Mouse (Mus musculus) liver, embryonic 15.5 days (tissue): ENCODE results near the gene Pdlim7. TPM values are rescaled to one million over a fixed set of nuclear protein-coding genes. Genes with fewer than 3 reads are reported as not detected.

Source experiments
- ATAC-seq: fragments of 200-750 bp; cut with Nextera tagmentation; 2 replicates; pipeline ENCODE4 v1.8.0; 2017; ENCODE audit warnings: moderate number of reproducible peaks, mild to moderate bottlenecking, moderate library complexity; ENCODE audit not compliant: insufficient read depth
- H3K27ac ChIP-seq: fragments of 300-500 bp; sonication (generic); replicated peaks from 2 replicates; pipeline ENCODE4 v1.5.1; 2015; ENCODE audit warnings: mild to moderate bottlenecking, inconsistent platforms
- H3K27me3 ChIP-seq: fragments of 300-500 bp; sonication (generic); 2 replicates; pipeline ENCODE4 v1.6.1; 2015; ENCODE audit warnings: mild to moderate bottlenecking, inconsistent platforms
- H3K36me3 ChIP-seq: fragments of 300-500 bp; sonication (generic); replicated peaks from 2 replicates; pipeline ENCODE4 v1.6.1; 2015; ENCODE audit warnings: moderate library complexity, mild to moderate bottlenecking, inconsistent platforms
- H3K4me1 ChIP-seq: fragments of 300-500 bp; sonication (generic); replicated peaks from 2 replicates; pipeline ENCODE4 v1.6.1; 2015; ENCODE audit warnings: inconsistent platforms
- H3K4me2 ChIP-seq: fragments of 300-500 bp; sonication (generic); 2 replicates; pipeline ENCODE4 v1.6.1; 2015; ENCODE audit warnings: moderate library complexity, mild to moderate bottlenecking, inconsistent platforms
- H3K4me3 ChIP-seq: fragments of 300-500 bp; sonication (generic); replicated peaks from 2 replicates; pipeline ENCODE4 v1.5.1; 2015; ENCODE audit warnings: mild to moderate bottlenecking, inconsistent platforms
- H3K9ac ChIP-seq: fragments of 300-500 bp; sonication (generic); 2 replicates; pipeline ENCODE4 v1.6.1; 2015; ENCODE audit warnings: moderate library complexity, mild to moderate bottlenecking, inconsistent platforms
- H3K9me3 ChIP-seq: fragments of 300-500 bp; sonication (generic); replicated peaks from 2 replicates; pipeline ENCODE4 v1.6.1; 2016; ENCODE audit warnings: inconsistent platforms
- WGBS: fragments of 180-500 bp; shearing (Covaris S2); methylation state at CpG from one replicate; pipeline ENCODE4 v1.1.7; 2015; ENCODE audit warnings: mixed read lengths; ENCODE audit not compliant: insufficient replicate concordance; 5-methylcytosine and 5-hydroxymethylcytosine counted together
- polyA plus RNA-seq: library from polyadenylated mRNA; unstranded; fragments of >200 nt; fragmentation: Nextera tagmentation; extraction: Ambion mirVana; gene quantifications from 2 replicates; pipeline ENCODE4 v1.2.1, GENCODE M21; 2015

Gene Pdlim7
- polyA plus RNA-seq, 1 experiment from 2014 or later = 25.2 TPM

- Histone ChIP-seq H3K9ac (no peak overlapping the region), H3K4me2 (no peak overlapping the region), H3K27ac (no peak overlapping the region), H3K9me3 (no peaks in the 10 kb centered on the region), H3K27me3 (no peaks in the 10 kb centered on the region), H3K4me3 (no peak overlapping the region), H3K36me3 (peaks cover 55% of the 10 kb centered on the region), H3K4me1 (no peaks in the 10 kb centered on the region)
- 78% methylated on average over 8 of the region's 8 CpGs for WGBS
- no peak for ATAC-seq
Observed at GRCm38 (mm10) chr13:55502405-55502804, 11.1 kb downstream of the Pdlim7 start.

- no peak overlapping the region for H3K9ac ChIP-seq
- peaks cover 4% of the 10 kb centered on the region; the same call in 1 of the 2 replicates for H3K27me3 ChIP-seq
- H3K4me2 ChIP-seq = no peak overlapping the region
- H3K9me3 ChIP-seq = no peaks in the 10 kb centered on the region
- ATAC-seq = no peak
- no peak overlapping the region for H3K27ac ChIP-seq
- H3K4me1 ChIP-seq = no peaks in the 10 kb centered on the region
- H3K36me3 ChIP-seq = peaks cover 37% of the 10 kb centered on the region
- WGBS = 67% methylated on average over 10 of the region's 10 CpGs
- no peak overlapping the region for H3K4me3 ChIP-seq
Observed at GRCm38 (mm10) chr13:55500575-55500974, 12.9 kb downstream of the Pdlim7 start.

GRCm38 (mm10) chr13:55498906-55499305 is 14.6 kb downstream of the Pdlim7 start:
- Histone ChIP-seq H3K36me3 (peaks cover 23% of the 10 kb centered on the region), H3K4me1 (peaks cover 4% of the 10 kb centered on the region; the same call in 1 of the 2 replicates), H3K27ac (no peak overlapping the region), H3K27me3 (peaks cover 20% of the 10 kb centered on the region), H3K4me3 (no peak overlapping the region), H3K4me2 (no peak overlapping the region), H3K9ac (no peak overlapping the region), H3K9me3 (no peaks in the 10 kb centered on the region)
- 63% methylated on average over 11 of the region's 11 CpGs for WGBS
- ATAC-seq = no peak

GRCm38 (mm10) chr13:55496661-55497060 is 16.8 kb downstream of the Pdlim7 start:
- no peak overlapping the region for H3K4me2 ChIP-seq
- no peak overlapping the region for H3K9ac ChIP-seq
- 67% methylated on average over 6 of the region's 6 CpGs for WGBS
- peaks cover 5% of the 10 kb centered on the region; the same call in 1 of the 2 replicates for H3K36me3 ChIP-seq
- peaks cover 4% of the 10 kb centered on the region; the same call in 1 of the 2 replicates for H3K4me1 ChIP-seq
- H3K27me3 ChIP-seq = peaks cover 39% of the 10 kb centered on the region
- no peak for ATAC-seq
- H3K4me3 ChIP-seq = no peak overlapping the region
- no peaks in the 10 kb centered on the region for H3K9me3 ChIP-seq
- H3K27ac ChIP-seq = no peak overlapping the region

GRCm38 (mm10) chr13:55495702-55496101 is 17.8 kb downstream of the Pdlim7 start:
- no peak for ATAC-seq
- no peaks in the 10 kb centered on the region for H3K9me3 ChIP-seq
- no peak overlapping the region for H3K4me2 ChIP-seq
- H3K36me3 ChIP-seq = peaks cover 5% of the 10 kb centered on the region; the same call in 1 of the 2 replicates
- H3K4me1 ChIP-seq = peaks cover 4% of the 10 kb centered on the region; the same call in 1 of the 2 replicates
- no peak overlapping the region for H3K4me3 ChIP-seq
- no peak overlapping the region for H3K27ac ChIP-seq
- H3K9ac ChIP-seq = no peak overlapping the region
- 57% methylated on average over 4 of the region's 4 CpGs for WGBS
- peaks cover 49% of the 10 kb centered on the region for H3K27me3 ChIP-seq

- no peak overlapping the region for H3K4me3 ChIP-seq
- H3K27me3 ChIP-seq = peaks cover 51% of the 10 kb centered on the region
- WGBS = 13% methylated on average over 18 of the region's 18 CpGs
- H3K9ac ChIP-seq = no peak overlapping the region
- no peak overlapping the region for H3K4me2 ChIP-seq
- peak; percentile 15; the same call in 1 of the 2 replicates for ATAC-seq
- H3K4me1 ChIP-seq = peaks cover 4% of the 10 kb centered on the region; the same call in 1 of the 2 replicates
- no peaks in the 10 kb centered on the region for H3K9me3 ChIP-seq
- peaks cover 5% of the 10 kb centered on the region; the same call in 1 of the 2 replicates for H3K36me3 ChIP-seq
- no peak overlapping the region for H3K27ac ChIP-seq
Observed at GRCm38 (mm10) chr13:55494883-55495621, 18.4 kb downstream of the Pdlim7 start.

- no peak overlapping the region for H3K27ac ChIP-seq
- ATAC-seq = no peak
- no peaks in the 10 kb centered on the region for H3K9me3 ChIP-seq
- 34% methylated on average over 2 of the region's 2 CpGs for WGBS
- H3K4me1 ChIP-seq = peaks cover 4% of the 10 kb centered on the region; the same call in 1 of the 2 replicates
- H3K36me3 ChIP-seq = peaks cover 5% of the 10 kb centered on the region; the same call in 1 of the 2 replicates
- H3K27me3 ChIP-seq = peaks cover 58% of the 10 kb centered on the region
- no peak overlapping the region for H3K9ac ChIP-seq
- no peak overlapping the region for H3K4me3 ChIP-seq
- no peak overlapping the region for H3K4me2 ChIP-seq
Observed at GRCm38 (mm10) chr13:55494257-55494656, 19.2 kb downstream of the Pdlim7 start.

GRCm38 (mm10) chr13:55487578-55488498 is 25.6 kb downstream of the Pdlim7 start, which contains the start of gene Dbn1:
Dbn1 (minus strand) TSS chr13:55488111.
- ATAC-seq = peak; percentile 38; the same call in 1 of the 2 replicates
- Histone ChIP-seq H3K36me3 (no peaks in the 10 kb centered on the region), H3K27me3 (peaks cover 96% of the 10 kb centered on the region), H3K9ac (peak within 1 kb of the TSS; percentile 37; the same call in 1 of the 2 replicates), H3K4me1 (peaks cover 15% of the 10 kb centered on the region), H3K4me2 (peak within 1 kb of the TSS; percentile 71), H3K4me3 (peak within 1 kb of the TSS; percentile 56), H3K9me3 (no peaks in the 10 kb centered on the region), H3K27ac (no peak within 1 kb of the TSS)
- 2% methylated on average over 81 of the region's 83 CpGs for WGBS

- Histone ChIP-seq H3K4me2 (peak overlapping the region; percentile 71), H3K4me1 (peaks cover 15% of the 10 kb centered on the region), H3K4me3 (peak overlapping the region; percentile 56), H3K27me3 (peaks cover 94% of the 10 kb centered on the region), H3K9ac (peak overlapping the region; percentile 37; the same call in 1 of the 2 replicates), H3K9me3 (no peaks in the 10 kb centered on the region), H3K36me3 (no peaks in the 10 kb centered on the region), H3K27ac (no peak overlapping the region)
- 1% methylated on average over 29 of the region's 29 CpGs for WGBS
- no peak; the same call in 1 of the 2 replicates for ATAC-seq
Observed at GRCm38 (mm10) chr13:55486916-55487577, 26.4 kb downstream of the Pdlim7 start.

- 44% methylated on average over 14 of the region's 14 CpGs for WGBS
- H3K9me3 ChIP-seq = no peaks in the 10 kb centered on the region
- H3K27ac ChIP-seq = no peak overlapping the region
- H3K4me3 ChIP-seq = peak overlapping the region; percentile 56
- peaks cover 15% of the 10 kb centered on the region for H3K4me1 ChIP-seq
- no peak overlapping the region; the same call in 1 of the 2 replicates for H3K4me2 ChIP-seq
- no peak overlapping the region for H3K9ac ChIP-seq
- no peaks in the 10 kb centered on the region for H3K36me3 ChIP-seq
- ATAC-seq = no peak
- peaks cover 89% of the 10 kb centered on the region for H3K27me3 ChIP-seq
Observed at GRCm38 (mm10) chr13:55486029-55486794, 27.3 kb downstream of the Pdlim7 start.
